Mouse (Mus musculus) liver, postnatal 0 days (tissue): ENCODE measurements at regions not wholly inside any gene's neighbourhood (a gene's known extent, or its start where the extent isn't known, plus 50 kb on each side); places are given as distances from the start of the nearest gene placed in this dataset.

Experiments
- CTCF ChIP-seq: sonication (generic); IDR thresholded peaks from 2 replicates; pipeline ENCODE4 v1.5.1; 2016; ENCODE audit warnings: antibody characterized with exemption, low read depth
- EP300 ChIP-seq: IDR thresholded peaks from 2 replicates; pipeline ENCODE4 v1.6.1; 2016; ENCODE audit warnings: antibody characterized with exemption, low read depth, mild to moderate bottlenecking

DNA sequence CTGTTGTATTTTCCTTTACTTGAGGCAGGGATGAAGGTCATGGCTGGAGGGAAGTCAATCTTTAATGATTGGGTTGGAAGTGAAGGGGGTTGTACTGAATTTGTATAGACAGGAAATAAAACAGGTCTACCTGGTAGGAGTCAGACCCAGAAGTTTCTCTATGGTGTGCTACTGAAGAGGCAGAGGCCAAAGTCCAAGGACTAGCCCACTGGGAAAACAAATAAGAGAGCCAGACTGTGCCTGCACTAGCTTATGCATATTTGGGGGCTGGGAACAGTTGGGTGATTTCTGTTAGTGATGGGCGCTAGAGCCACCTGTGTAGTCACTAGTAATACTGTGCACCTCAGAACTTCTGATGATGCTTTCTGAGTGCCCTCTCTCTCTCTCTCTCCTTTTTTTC is 203.7 kb downstream of the Dusp6 start:
- TF ChIP-seq EP300: no peak
- TF ChIP-seq CTCF: no peak
